Mouse (Mus musculus) myocyte (in vitro differentiated cells): ENCODE results near the gene Mboat2.

ENCODE experiments used
- E2F4 ChIP-seq: IDR thresholded peaks from one replicate; pipeline ENCODE4 v1.6.1; 2011; ENCODE audit warnings: mild to moderate bottlenecking, control low read depth, moderate library complexity; ENCODE audit not compliant: insufficient read depth
- MYOG ChIP-seq, 3 experiments: IDR thresholded peaks; one replicate each; pipeline ENCODE4 v1.6.1; 2011; ENCODE audit warnings: control low read depth in 2 of 3, low read depth in 2 of 3, mild to moderate bottlenecking in 2 of 3; ENCODE audit not compliant: insufficient read length in 2 of 3, control insufficient read depth in 1 of 3, insufficient read depth in 1 of 3
- POLR2A ChIP-seq: IDR thresholded peaks from one replicate; pipeline ENCODE4 v1.6.1; 2011; ENCODE audit warnings: low read depth, mild to moderate bottlenecking, control low read depth, moderate library complexity; ENCODE audit not compliant: insufficient read length
- POLR2AphosphoS2 ChIP-seq: IDR thresholded peaks from one replicate; pipeline ENCODE4 v1.6.1; 2011; ENCODE audit warnings: low read depth, control low read depth; ENCODE audit not compliant: insufficient read length

GRCm38 (mm10) chr12:24889371-24890051 is 58.8 kb downstream of the Mboat2 start:
- TF ChIP-seq POLR2AphosphoS2 (no peak), POLR2A (no peak), MYOG (IDR thresholded peaks at IDR 0.05; ENCODE audit: control insufficient read depth in 1 of 3, insufficient read depth in 1 of 3, insufficient read length in 2 of 3, low read depth in 2 of 3) (no peak), E2F4 (no peak)
